Mouse (Mus musculus) bone marrow, adult 2 months (tissue): ENCODE results near the gene Sgpp2. TPM values are rescaled to one million over a fixed set of nuclear protein-coding genes. Genes with fewer than 3 reads are reported as not detected.

Experiments used
- H3K27ac ChIP-seq: fragments of 200-500 bp; 2 replicates; pipeline ENCODE4 v1.5.1; 2012; ENCODE audit warnings: low read depth, mild to moderate bottlenecking, control low read depth, inconsistent platforms, low read length; ENCODE audit not compliant: control insufficient read depth, poor library complexity, insufficient read depth
- H3K4me1 ChIP-seq: fragments of 200-500 bp; 2 replicates; pipeline ENCODE4 v1.6.1; 2011; ENCODE audit warnings: low read length; ENCODE audit not compliant: control insufficient read depth, insufficient read depth
- H3K4me3 ChIP-seq: fragments of 200-500 bp; replicated peaks from 2 replicates; pipeline ENCODE3; 2011; ENCODE audit warnings: mild to moderate bottlenecking, low read depth, low read length, control low read depth; ENCODE audit not compliant: control insufficient read depth
- CTCF ChIP-seq: fragments of 200-500 bp; IDR thresholded peaks from 2 replicates; pipeline ENCODE4 v1.5.1; 2011; ENCODE audit warnings: low read length, control low read depth; ENCODE audit not compliant: control insufficient read depth, insufficient read depth
- POLR2A ChIP-seq: fragments of 200-500 bp; IDR thresholded peaks from 2 replicates; pipeline ENCODE4 v1.6.1; 2011; ENCODE audit warnings: low read depth, mild to moderate bottlenecking, control low read depth, low read length, borderline replicate concordance; ENCODE audit not compliant: control insufficient read depth
- WGBS: fragments of 180-500 bp; shearing (Covaris S2); methylation state at CpG from one replicate; pipeline ENCODE4 v1.1.7; 2018; 5-methylcytosine and 5-hydroxymethylcytosine counted together
- polyA plus RNA-seq: library from polyadenylated mRNA; stranded (reverse); fragments of >200 nt; gene quantifications from 2 replicates; pipeline ENCODE4 v1.2.4, GENCODE M21; 2011; ENCODE audit warnings: low replicate concordance; ENCODE audit not compliant: missing spikeins, insufficient read depth, insufficient read length

The Sgpp2 gene
- polyA plus RNA-seq, 1 experiment: 0.62 TPM

- 6% methylated on average over 17 of the region's 17 CpGs for WGBS
- no peak overlapping the region for H3K27ac ChIP-seq
- H3K4me1 ChIP-seq: no peaks in the 10 kb centered on the region
- H3K4me3 ChIP-seq: no peak overlapping the region
- TF ChIP-seq POLR2A (no peak), CTCF (no peak)
These were observed 756 bp downstream of the Sgpp2 start for GRCm38 (mm10) chr1:78310861-78311341.

- TF ChIP-seq CTCF: no peak
- no peak for TF ChIP-seq POLR2A
- H3K27ac ChIP-seq: no peak overlapping the region
- no peaks in the 10 kb centered on the region for H3K4me1 ChIP-seq
- no peak overlapping the region for H3K4me3 ChIP-seq
- WGBS: 2% methylated on average over 7 of the region's 7 CpGs
These were observed 1.3 kb downstream of the Sgpp2 start for GRCm38 (mm10) chr1:78311482-78311881.

DNA sequence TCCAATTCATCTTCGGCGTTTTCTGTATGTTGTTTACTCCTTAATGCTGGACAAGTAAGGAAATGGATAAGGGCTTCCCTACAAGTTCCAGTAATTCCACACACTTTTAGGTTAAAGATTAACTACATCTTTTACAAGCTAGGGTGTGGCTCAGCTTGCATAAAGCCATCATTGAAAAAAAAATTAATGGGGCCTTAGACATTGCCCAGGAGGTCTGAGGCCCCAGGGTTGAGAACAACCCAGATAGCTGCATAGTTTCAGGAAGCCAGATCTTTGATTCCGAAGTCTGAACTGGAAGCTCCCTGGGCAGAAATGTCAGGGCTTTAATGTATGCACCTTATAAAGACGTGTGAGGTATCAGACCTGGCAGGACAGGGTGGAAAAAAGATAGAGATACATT, 2.8 kb downstream of the Sgpp2 start:
- H3K4me1 ChIP-seq: no peaks in the 10 kb centered on the region
- TF ChIP-seq POLR2A (no peak), CTCF (no peak)
- H3K27ac ChIP-seq: no peak overlapping the region
- no peak overlapping the region for H3K4me3 ChIP-seq
- 55% methylated on average over 4 of the region's 4 CpGs for WGBS

- no peak overlapping the region for H3K27ac ChIP-seq
- no peaks in the 10 kb centered on the region for H3K4me1 ChIP-seq
- 78% methylated on average over 4 of the region's 4 CpGs for WGBS
- no peak overlapping the region for H3K4me3 ChIP-seq
- TF ChIP-seq POLR2A (no peak), CTCF (no peak)
These were observed 3.8 kb downstream of the Sgpp2 start for GRCm38 (mm10) chr1:78313961-78314360.

DNA sequence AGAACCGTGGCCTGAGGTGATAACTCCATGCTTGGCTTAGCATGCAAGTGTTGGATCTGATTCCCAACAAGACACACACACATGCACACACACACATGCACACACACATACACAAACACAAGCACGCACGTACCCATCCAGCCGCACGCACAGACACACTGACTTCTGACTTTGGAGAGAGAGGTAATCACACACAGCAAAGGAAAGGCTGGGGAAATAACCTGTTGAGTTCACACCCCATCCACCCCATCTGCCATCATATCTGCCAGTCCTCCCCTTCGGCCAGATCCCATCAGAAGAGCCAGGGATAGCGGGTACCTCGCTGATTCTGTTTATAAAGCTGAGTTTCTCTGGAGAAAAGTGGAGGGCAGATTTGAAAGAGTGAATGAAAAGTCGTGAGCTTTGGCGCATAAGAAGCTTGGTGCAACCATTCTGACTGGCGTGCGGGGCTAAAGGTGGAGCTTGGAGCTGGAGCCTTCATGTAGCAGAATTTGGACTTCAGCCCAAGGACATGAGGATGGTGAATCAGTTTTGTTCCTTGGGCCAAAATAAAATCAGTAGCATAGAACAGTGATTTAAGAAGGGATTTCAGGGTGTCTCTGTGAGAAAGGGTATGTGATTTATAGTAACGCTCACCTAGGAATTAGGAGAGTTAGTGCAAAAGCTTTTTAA, 8.1 kb downstream of the Sgpp2 start:
- H3K4me1 ChIP-seq: no peaks in the 10 kb centered on the region
- H3K4me3 ChIP-seq: no peak overlapping the region
- H3K27ac ChIP-seq: no peak overlapping the region
- 82% methylated on average over 13 of the region's 13 CpGs for WGBS
- TF ChIP-seq POLR2A (no peak), CTCF (no peak)

GRCm38 (mm10) chr1:78320291-78320690, 10.1 kb downstream of the Sgpp2 start:
- WGBS: 77% methylated on average over 3 of the region's 3 CpGs
- Histone ChIP-seq H3K4me3 (no peak overlapping the region), H3K4me1 (no peaks in the 10 kb centered on the region), H3K27ac (no peak overlapping the region)
- TF ChIP-seq CTCF: no peak
- TF ChIP-seq POLR2A: no peak

DNA sequence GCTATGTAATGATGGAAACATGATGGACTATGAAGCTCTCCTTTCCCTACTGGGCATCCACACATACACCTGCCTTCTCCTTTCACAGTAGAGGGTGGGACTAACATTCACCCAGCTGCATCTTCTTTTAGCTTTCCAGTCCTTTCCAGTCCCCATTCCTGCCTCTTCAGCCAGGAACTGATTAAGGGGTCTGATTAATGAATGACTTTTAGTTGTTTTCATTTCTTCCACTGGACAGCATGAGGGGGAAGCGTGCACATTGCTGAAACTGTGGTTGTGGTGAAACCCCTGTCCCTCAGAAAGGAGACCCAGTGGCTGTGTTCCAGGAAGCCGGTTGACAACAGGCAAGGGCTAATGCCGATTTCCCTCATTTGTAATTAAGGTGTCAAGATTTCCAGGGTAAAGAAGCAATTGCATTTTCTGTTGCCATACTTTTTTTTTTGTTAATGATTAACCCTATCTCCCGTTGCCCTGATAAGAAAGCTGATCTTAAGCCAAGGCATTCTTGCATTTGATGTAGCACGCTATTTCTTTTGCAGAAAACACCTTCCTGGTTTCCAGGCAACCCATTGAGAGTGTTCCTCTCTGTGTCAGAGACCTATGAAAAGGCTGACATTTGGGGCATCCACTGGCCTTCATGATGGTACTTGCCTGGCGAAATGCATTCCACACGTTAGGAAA, 12.1 kb downstream of the Sgpp2 start:
- H3K4me1 ChIP-seq: no peaks in the 10 kb centered on the region
- no peak for TF ChIP-seq POLR2A
- no peak for TF ChIP-seq CTCF
- 61% methylated on average over 7 of the region's 7 CpGs for WGBS
- H3K4me3 ChIP-seq: no peak overlapping the region
- no peak overlapping the region for H3K27ac ChIP-seq

GRCm38 (mm10) chr1:78322844-78323243, 12.7 kb downstream of the Sgpp2 start:
- no peak overlapping the region for H3K27ac ChIP-seq
- H3K4me1 ChIP-seq: no peaks in the 10 kb centered on the region
- H3K4me3 ChIP-seq: no peak overlapping the region
- WGBS: 63% methylated on average over 8 of the region's 8 CpGs
- TF ChIP-seq POLR2A: no peak
